Mouse (Mus musculus) neural tube, embryonic 15.5 days (tissue): Measurements from ENCODE around the gene Usp22. TPM values are rescaled to one million over a fixed set of nuclear protein-coding genes. Genes with fewer than 3 reads are reported as not detected.
"Not testable (repeated sequence)": the region's sequence is repeated elsewhere in the genome, so short reads cannot be mapped to it uniquely, and the experiment has no call there.

Experiments
- ATAC-seq: fragments of 200-750 bp; cut with Nextera tagmentation; 2 replicates; pipeline ENCODE4 v1.8.0; 2017; ENCODE audit warnings: mild to moderate bottlenecking, moderate TSS enrichment, moderate library complexity; ENCODE audit not compliant: low FRiP score
- H3K27ac ChIP-seq: fragments of 300-500 bp; sonication (generic); replicated peaks from 2 replicates; pipeline ENCODE4 v1.5.1; 2015; ENCODE audit warnings: mild to moderate bottlenecking, inconsistent platforms
- H3K27me3 ChIP-seq: fragments of 300-500 bp; sonication (generic); replicated peaks from 2 replicates; pipeline ENCODE4 v1.6.1; 2015; ENCODE audit warnings: inconsistent platforms
- H3K36me3 ChIP-seq: fragments of 300-500 bp; sonication (generic); 2 replicates; pipeline ENCODE4 v1.6.1; 2015; ENCODE audit warnings: inconsistent platforms
- H3K4me1 ChIP-seq: fragments of 300-500 bp; sonication (generic); 2 replicates; pipeline ENCODE4 v1.6.1; 2015; ENCODE audit warnings: inconsistent platforms
- H3K4me2 ChIP-seq: fragments of 300-500 bp; sonication (generic); 2 replicates; pipeline ENCODE4 v1.6.1; 2015; ENCODE audit warnings: inconsistent platforms, mild to moderate bottlenecking, moderate library complexity
- H3K4me3 ChIP-seq: fragments of 300-500 bp; sonication (generic); replicated peaks from 2 replicates; pipeline ENCODE4 v1.5.1; 2015; ENCODE audit warnings: mild to moderate bottlenecking, inconsistent platforms
- H3K9ac ChIP-seq: fragments of 300-500 bp; sonication (generic); replicated peaks from 2 replicates; pipeline ENCODE4 v1.6.1; 2015; ENCODE audit warnings: mild to moderate bottlenecking, inconsistent platforms
- H3K9me3 ChIP-seq: fragments of 300-500 bp; sonication (generic); replicated peaks from 2 replicates; pipeline ENCODE4 v1.6.1; 2016; ENCODE audit warnings: inconsistent platforms
- WGBS: fragments of 180-500 bp; shearing (Covaris S2); methylation state at CpG from one replicate; pipeline ENCODE4 v1.1.7; 2015; ENCODE audit warnings: mixed read lengths; 5-methylcytosine and 5-hydroxymethylcytosine counted together
- polyA plus RNA-seq: library from polyadenylated mRNA; unstranded; fragments of >200 nt; fragmentation: Nextera tagmentation; extraction: Ambion mirVana; gene quantifications from 2 replicates; pipeline ENCODE4 v1.2.1, GENCODE M21; 2015

The Usp22 gene
- polyA plus RNA-seq, 1 experiment from 2014 or later = 358 TPM

GRCm38 (mm10) chr11:61205167-61205950 lies 30.5 kb upstream of the Usp22 start:
- no peaks in the 10 kb centered on the region for H3K9me3 ChIP-seq
- no peak overlapping the region for H3K27ac ChIP-seq
- H3K4me1 ChIP-seq = 0 out of 2 replicates have a peak, but pooled peaks cover 10% of the 10 kb centered on the region
- no peak overlapping the region for H3K4me2 ChIP-seq
- no peak overlapping the region for H3K9ac ChIP-seq
- no peaks in the 10 kb centered on the region for H3K36me3 ChIP-seq
- no peaks in the 10 kb centered on the region for H3K27me3 ChIP-seq
- no peak overlapping the region for H3K4me3 ChIP-seq
- no peak for ATAC-seq
- 97% methylated on average over 10 of the region's 10 CpGs for WGBS

DNA sequence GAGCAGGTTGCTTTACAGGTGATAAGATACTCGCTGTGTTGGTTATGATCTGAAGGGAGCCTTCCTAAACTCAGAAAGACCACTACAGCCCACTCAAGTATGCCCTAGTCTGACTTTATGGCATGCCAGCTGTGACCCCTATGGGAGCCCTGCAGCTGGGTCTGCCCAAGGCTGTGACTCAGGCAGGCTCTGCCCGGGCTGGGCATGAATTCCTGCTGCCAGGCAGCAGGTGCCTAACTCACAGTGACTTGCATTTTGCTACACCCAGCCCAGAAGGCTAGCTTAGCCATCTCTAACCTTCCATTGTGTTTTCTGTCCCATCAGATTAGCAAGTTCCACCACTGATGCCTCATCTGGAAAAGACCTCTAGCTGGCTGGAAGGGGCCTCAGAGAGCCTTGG lies 28.0 kb upstream of the Usp22 start:
- WGBS = 73% methylated on average over 2 of the region's 2 CpGs
- Histone ChIP-seq H3K4me3 (no peak overlapping the region), H3K27ac (no peak overlapping the region), H3K36me3 (no peaks in the 10 kb centered on the region), H3K9me3 (no peaks in the 10 kb centered on the region), H3K27me3 (no peaks in the 10 kb centered on the region), H3K9ac (no peak overlapping the region), H3K4me1 (0 out of 2 replicates have a peak, but pooled peaks cover 10% of the 10 kb centered on the region), H3K4me2 (no peak overlapping the region)
- ATAC-seq = no peak

GRCm38 (mm10) chr11:61202186-61202585 lies 27.3 kb upstream of the Usp22 start:
- Histone ChIP-seq H3K27ac (no peak overlapping the region), H3K4me2 (no peak overlapping the region), H3K9me3 (no peaks in the 10 kb centered on the region), H3K4me3 (no peak overlapping the region), H3K9ac (no peak overlapping the region), H3K27me3 (no peaks in the 10 kb centered on the region), H3K36me3 (no peaks in the 10 kb centered on the region), H3K4me1 (0 out of 2 replicates have a peak, but pooled peaks cover 4% of the 10 kb centered on the region)
- ATAC-seq = no peak
- 68% methylated on average over 6 of the region's 6 CpGs for WGBS

GRCm38 (mm10) chr11:61199620-61200362 lies 24.9 kb upstream of the Usp22 start:
- no peak overlapping the region for H3K4me3 ChIP-seq
- no peak overlapping the region for H3K4me2 ChIP-seq
- H3K4me1 ChIP-seq = no peaks in the 10 kb centered on the region
- H3K27me3 ChIP-seq = no peaks in the 10 kb centered on the region
- no peaks in the 10 kb centered on the region for H3K9me3 ChIP-seq
- no peak for ATAC-seq
- WGBS = 66% methylated on average over 4 of the region's 4 CpGs
- no peak overlapping the region for H3K27ac ChIP-seq
- H3K36me3 ChIP-seq = no peaks in the 10 kb centered on the region
- no peak overlapping the region for H3K9ac ChIP-seq

DNA sequence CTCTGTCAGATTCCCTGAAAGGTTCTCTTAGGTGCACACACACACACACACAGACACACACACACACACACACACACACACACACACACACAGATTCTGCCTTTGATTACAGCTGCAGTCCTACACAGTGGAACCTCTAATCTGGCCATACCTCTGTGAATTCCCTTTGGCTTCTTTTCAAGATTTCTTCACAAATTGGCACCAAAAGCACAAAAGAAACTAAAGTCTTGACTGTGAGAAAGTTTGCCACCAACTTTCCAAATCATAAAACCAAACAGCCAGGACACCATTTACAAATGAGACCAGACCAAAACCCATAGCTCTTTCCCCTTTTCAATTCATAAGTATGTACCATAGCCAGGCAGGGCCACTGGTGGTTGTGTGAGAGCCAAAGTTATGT lies 23.1 kb upstream of the Usp22 start:
- Histone ChIP-seq H3K4me1 (no peaks in the 10 kb centered on the region), H3K9me3 (no peaks in the 10 kb centered on the region), H3K27ac (no peak overlapping the region), H3K27me3 (peaks cover 5% of the 10 kb centered on the region; the same call in 1 of the 2 replicates), H3K9ac (no peak overlapping the region), H3K4me2 (no peak overlapping the region), H3K36me3 (no peaks in the 10 kb centered on the region), H3K4me3 (no peak overlapping the region)
- no peak for ATAC-seq

DNA sequence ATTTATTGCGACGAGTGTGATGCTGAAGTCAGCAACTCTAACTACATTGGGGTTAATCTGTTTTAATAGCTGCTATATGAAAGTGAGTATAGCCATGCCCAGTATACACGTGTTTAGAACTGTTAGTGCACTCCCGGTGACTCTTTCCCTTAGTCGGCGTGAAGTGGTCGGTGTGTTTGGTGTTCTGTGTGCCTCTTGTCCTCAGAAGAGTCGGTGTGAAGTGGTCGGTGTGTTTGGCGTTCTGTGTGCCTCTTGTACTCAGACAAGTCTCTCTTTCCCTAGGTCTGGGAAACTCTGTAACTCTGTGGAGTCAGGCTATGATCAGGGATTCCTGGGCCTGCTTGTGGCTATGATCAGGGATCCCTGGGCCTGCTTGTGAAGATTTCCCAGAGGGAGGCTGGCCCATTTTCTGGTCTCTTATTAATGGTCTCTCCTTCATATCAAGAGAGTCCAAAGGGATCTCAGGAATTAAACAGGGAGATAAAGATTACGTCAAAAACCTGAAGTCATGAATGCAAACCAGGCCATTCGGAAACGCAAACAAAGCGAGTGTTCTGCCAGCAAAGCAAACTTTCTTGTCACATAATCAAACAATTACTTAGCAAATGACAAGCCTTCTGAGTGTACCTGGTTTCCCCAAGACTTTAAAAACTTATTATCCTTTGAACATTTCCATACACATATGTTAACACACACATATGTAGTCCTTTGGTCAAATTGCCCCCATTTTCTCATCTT lies 21.9 kb upstream of the Usp22 start:
- Histone ChIP-seq H3K4me3 (no peak overlapping the region), H3K4me1 (no peaks in the 10 kb centered on the region), H3K27me3 (peaks cover 5% of the 10 kb centered on the region; the same call in 1 of the 2 replicates), H3K9ac (no peak overlapping the region), H3K36me3 (no peaks in the 10 kb centered on the region), H3K27ac (no peak overlapping the region), H3K4me2 (no peak overlapping the region), H3K9me3 (no peaks in the 10 kb centered on the region)
- ATAC-seq = no peak
- WGBS = 84% methylated on average over 14 of the region's 14 CpGs

- Histone ChIP-seq H3K27me3 (peaks cover 5% of the 10 kb centered on the region; the same call in 1 of the 2 replicates), H3K4me1 (0 out of 2 replicates have a peak, but pooled peaks cover 6% of the 10 kb centered on the region), H3K9me3 (no peaks in the 10 kb centered on the region), H3K9ac (no peak overlapping the region), H3K36me3 (no peaks in the 10 kb centered on the region), H3K4me3 (no peak overlapping the region), H3K27ac (no peak overlapping the region), H3K4me2 (no peak overlapping the region)
- ATAC-seq = no peak
- 11% methylated on average over 9 of the region's 9 CpGs for WGBS
These were observed 18.5 kb upstream of the Usp22 start for GRCm38 (mm10) chr11:61193392-61193791.

GRCm38 (mm10) chr11:61192779-61193178 lies 17.9 kb upstream of the Usp22 start:
- whole genome bisulfite sequencing = 96% methylated on average over 2 of the region's 2 CpGs
- no peak for ATAC-seq
- Histone ChIP-seq H3K27me3 (peaks cover 5% of the 10 kb centered on the region; the same call in 1 of the 2 replicates), H3K9me3 (no peaks in the 10 kb centered on the region), H3K4me1 (0 out of 2 replicates have a peak, but pooled peaks cover 6% of the 10 kb centered on the region), H3K36me3 (no peaks in the 10 kb centered on the region), H3K9ac (no peak overlapping the region), H3K4me3 (no peak overlapping the region), H3K4me2 (no peak overlapping the region), H3K27ac (no peak overlapping the region)

GRCm38 (mm10) chr11:61192123-61192522 lies 17.3 kb upstream of the Usp22 start:
- H3K9ac ChIP-seq, H3K36me3 ChIP-seq, H3K4me2 ChIP-seq, H3K27ac ChIP-seq, ATAC-seq, H3K4me3 ChIP-seq, H3K27me3 ChIP-seq, H3K9me3 ChIP-seq, H3K4me1 ChIP-seq: not testable (repeated sequence)
- 96% methylated on average over 6 of the region's 10 CpGs for WGBS

DNA sequence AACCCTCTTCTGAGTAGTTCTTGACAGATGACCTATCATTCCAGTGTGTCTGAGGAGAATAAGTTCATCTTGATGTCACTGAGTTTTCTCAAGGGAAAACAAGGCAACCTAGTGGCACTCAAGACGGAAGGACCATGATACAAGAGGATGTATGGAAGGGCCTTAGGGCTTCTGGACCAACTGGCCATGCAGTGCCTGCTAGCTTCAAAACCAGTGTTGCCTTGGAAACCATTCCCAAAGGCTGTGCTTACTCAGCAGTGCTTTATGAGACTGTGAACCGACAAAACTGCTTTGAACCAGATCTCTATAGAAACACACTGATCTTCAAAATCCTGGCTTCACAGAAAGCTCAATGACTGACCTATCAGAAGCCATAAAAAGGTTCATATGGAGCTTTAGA lies 15.9 kb upstream of the Usp22 start:
- H3K27ac ChIP-seq = no peak overlapping the region
- no peak overlapping the region for H3K9ac ChIP-seq
- H3K36me3 ChIP-seq = no peaks in the 10 kb centered on the region
- 34% methylated on average over 2 of the region's 2 CpGs for WGBS
- peaks cover 5% of the 10 kb centered on the region; the same call in 1 of the 2 replicates for H3K27me3 ChIP-seq
- H3K4me3 ChIP-seq = no peak overlapping the region
- ATAC-seq = no peak; the same call in 1 of the 2 replicates
- H3K4me1 ChIP-seq = 0 out of 2 replicates have a peak, but pooled peaks cover 6% of the 10 kb centered on the region
- no peak overlapping the region for H3K4me2 ChIP-seq
- no peaks in the 10 kb centered on the region for H3K9me3 ChIP-seq

DNA sequence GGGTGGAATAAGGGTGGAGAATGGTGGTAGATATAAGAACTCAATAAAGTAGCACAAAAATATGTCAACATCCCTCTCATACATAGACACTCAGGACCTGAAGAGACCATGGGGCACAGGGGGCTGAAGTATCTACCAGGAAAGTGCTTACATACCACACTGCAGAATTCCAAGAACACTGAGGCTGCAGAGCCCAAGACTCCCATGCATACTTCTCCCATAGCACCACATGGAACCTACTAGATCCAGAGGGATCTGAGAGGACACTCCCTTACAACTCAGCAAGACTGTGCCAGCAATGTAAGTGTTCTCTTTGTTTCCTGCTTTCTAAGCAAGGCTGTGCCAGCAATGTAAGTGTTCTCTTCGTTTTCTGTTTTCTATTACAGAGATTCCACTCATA lies 9.0 kb upstream of the Usp22 start:
- H3K9ac ChIP-seq = no peak overlapping the region
- H3K27me3 ChIP-seq = no peaks in the 10 kb centered on the region
- ATAC-seq = no peak
- H3K4me3 ChIP-seq = no peak overlapping the region
- no peak overlapping the region for H3K4me2 ChIP-seq
- no peaks in the 10 kb centered on the region for H3K9me3 ChIP-seq
- 82% methylated on average over 1 of the region's 1 CpGs for WGBS
- no peaks in the 10 kb centered on the region for H3K36me3 ChIP-seq
- H3K4me1 ChIP-seq = 0 out of 2 replicates have a peak, but pooled peaks cover 6% of the 10 kb centered on the region
- no peak overlapping the region for H3K27ac ChIP-seq
